Mouse (Mus musculus) cerebellum, adult 11 months (tissue): Measurements from ENCODE around the gene Gcnt1.

Experiments
- DNase-seq: peaks from one replicate; pipeline ENCODE4 v3.0.0; 2022

Gene Gcnt1

GRCm38 (mm10) chr19:17366364-17367090 is 6.1 kb downstream of the Gcnt1 start:
- no peak for DNase-seq

- no peak for DNase-seq
These were observed 7.9 kb downstream of the Gcnt1 start for GRCm38 (mm10) chr19:17364741-17365140.

- DNase-seq = no peak
These were observed 11.5 kb downstream of the Gcnt1 start for GRCm38 (mm10) chr19:17361181-17361580.

GRCm38 (mm10) chr19:17359315-17359890 is 13.2 kb downstream of the Gcnt1 start:
- DNase-seq = no peak

GRCm38 (mm10) chr19:17357391-17357790 is 15.3 kb downstream of the Gcnt1 start:
- DNase-seq = no peak

GRCm38 (mm10) chr19:17356932-17357331 is 15.7 kb downstream of the Gcnt1 start:
- no peak for DNase-seq

GRCm38 (mm10) chr19:17355950-17356867 is 16.4 kb downstream of the Gcnt1 start:
- DNase-seq = peak; percentile 75

GRCm38 (mm10) chr19:17355361-17355760 is 17.3 kb downstream of the Gcnt1 start:
- DNase-seq = no peak

GRCm38 (mm10) chr19:17354797-17355196 is 17.8 kb downstream of the Gcnt1 start:
- no peak for DNase-seq

- DNase-seq = no peak
These were observed 18.3 kb downstream of the Gcnt1 start for GRCm38 (mm10) chr19:17354362-17354761.

- DNase-seq = no peak
These were observed 18.9 kb downstream of the Gcnt1 start for GRCm38 (mm10) chr19:17353727-17354126.

GRCm38 (mm10) chr19:17347852-17348251 is 24.8 kb downstream of the Gcnt1 start:
- no peak for DNase-seq

GRCm38 (mm10) chr19:17346716-17347474 is 25.7 kb downstream of the Gcnt1 start:
- no peak for DNase-seq

GRCm38 (mm10) chr19:17344881-17345280 is 27.8 kb downstream of the Gcnt1 start:
- no peak for DNase-seq

GRCm38 (mm10) chr19:17339563-17339962 is 33.1 kb downstream of the Gcnt1 start:
- no peak for DNase-seq

GRCm38 (mm10) chr19:17337057-17337679 is 35.5 kb downstream of the Gcnt1 start:
- DNase-seq = no peak

- DNase-seq = no peak
These were observed 36.0 kb downstream of the Gcnt1 start for GRCm38 (mm10) chr19:17336646-17337045.

GRCm38 (mm10) chr19:17334644-17335333 is 37.9 kb downstream of the Gcnt1 start:
- no peak for DNase-seq

GRCm38 (mm10) chr19:17333043-17333442 is 39.6 kb downstream of the Gcnt1 start:
- DNase-seq = no peak

- no peak for DNase-seq
These were observed 43.7 kb downstream of the Gcnt1 start for GRCm38 (mm10) chr19:17328916-17329315.

GRCm38 (mm10) chr19:17327881-17328404 is 44.7 kb downstream of the Gcnt1 start:
- DNase-seq = no peak
